ENCODE assay signal across 22 mouse cellular contexts in the genomic region with DNA sequence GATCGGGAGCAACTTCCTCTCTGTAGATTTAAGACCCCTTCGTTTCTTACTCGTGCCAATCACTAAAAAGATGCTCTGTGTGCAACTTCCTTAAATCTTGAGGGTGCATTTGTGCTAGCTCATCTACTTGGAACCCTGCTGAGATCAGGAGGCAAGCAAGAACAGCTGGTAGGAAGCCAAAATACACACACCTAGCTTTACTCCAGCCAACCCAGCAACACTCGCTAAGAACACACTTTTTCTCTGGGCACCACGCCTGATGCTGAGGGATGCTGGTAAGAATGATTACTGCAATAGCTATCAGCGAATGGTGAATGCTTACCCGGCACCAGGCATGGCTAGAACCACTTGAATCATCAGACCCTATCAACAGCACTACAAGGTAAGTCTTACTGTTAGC. TPM values are rescaled to one million over a fixed set of nuclear protein-coding genes. Genes with fewer than 3 reads are reported as not detected.
DNase-seq lines count a peak whose midpoint lies in the region; ATAC-seq and TF ChIP-seq lines count a peak whose summit lies in the region.
"Had no signal": no experiment of that assay in that cellular context is flagged by ENCODE, and none has a peak within 500 bp of the region (broad histone marks: within the 10 kb centered on the region; RNA-seq: fewer than 3 reads in every experiment).

No protein-coding gene starts in this region.

- no peaks in the 10 kb centered on the region for H3K79me2 ChIP-seq in liver, adult 2 months (ENCODE audit: control insufficient read depth, insufficient read depth, low read length)

- H3K4me2 ChIP-seq in forebrain, embryonic 15.5 days (replicated peaks), result no peak overlapping the region
- H3K4me2 ChIP-seq: embryonic facial prominence, embryonic 13.5 days; embryonic facial prominence, embryonic 15.5 days; forebrain, embryonic 13.5 days had no signal

- no peak overlapping the region for H3K4me3 ChIP-seq in liver, adult 2 months (ENCODE audit: insufficient read depth, low read depth, low read length)
- H3K4me3 ChIP-seq in forebrain, embryonic 15.5 days, result no peak overlapping the region
- H3K4me3 ChIP-seq: embryonic facial prominence, embryonic 13.5 days; embryonic facial prominence, embryonic 15.5 days; erythroblast, embryonic 14.5 days; forebrain, embryonic 13.5 days had no signal

- TF ChIP-seq CTCF in liver, adult 2 months (IDR thresholded peaks at IDR 0.05; ENCODE audit: low read depth, low read length), result no peak

- H3K36me3 ChIP-seq in liver, adult 2 months (ENCODE audit: control insufficient read depth, insufficient read depth, low read length), result no peaks in the 10 kb centered on the region
- no peaks in the 10 kb centered on the region for H3K36me3 ChIP-seq in forebrain, embryonic 15.5 days
- H3K36me3 ChIP-seq: embryonic facial prominence, embryonic 13.5 days; embryonic facial prominence, embryonic 15.5 days had no signal

- no peak overlapping the region for H3K9ac ChIP-seq in liver, adult 2 months (ENCODE audit: low read depth, low read length)
- H3K9ac ChIP-seq in forebrain, embryonic 15.5 days (replicated peaks), result no peak overlapping the region
- H3K9ac ChIP-seq: embryonic facial prominence, embryonic 13.5 days; embryonic facial prominence, embryonic 15.5 days; forebrain, embryonic 13.5 days had no signal

- no peaks in the 10 kb centered on the region for H3K9me3 ChIP-seq in forebrain, embryonic 15.5 days
- H3K9me3 ChIP-seq: embryonic facial prominence, embryonic 13.5 days; embryonic facial prominence, embryonic 15.5 days; forebrain, embryonic 13.5 days had no signal

- TF ChIP-seq POLR2A in liver, adult 2 months (IDR thresholded peaks at IDR 0.05; ENCODE audit: extremely low read depth, insufficient read depth, low read length), result no peak

- no peak for ATAC-seq in forebrain, embryonic 15.5 days (replicated peaks)
- ATAC-seq: forebrain, embryonic 13.5 days; forebrain, embryonic 16.5 days had no signal

- H3K27ac ChIP-seq in liver, adult 2 months (replicated peaks; ENCODE audit: insufficient read depth, low read depth, low read length), result no peak overlapping the region
- H3K27ac ChIP-seq in forebrain, embryonic 15.5 days (replicated peaks), result no peak overlapping the region
- H3K27ac ChIP-seq: embryonic facial prominence, embryonic 13.5 days; embryonic facial prominence, embryonic 15.5 days; forebrain, embryonic 13.5 days had no signal

- 62% methylated on average over 7 of the region's 7 CpGs for WGBS in liver, adult 2 months
- WGBS in forebrain, embryonic 15.5 days, result 87% methylated on average over 7 of the region's 7 CpGs

- peak; percentile 61 for DNase-seq in liver, adult 2 months (ENCODE audit: extremely low read depth, low read depth, low spot score)
- DNase-seq in liver (no peak), NIH3T3 (ENCODE audit: low read depth) (peak; percentile 36)
- DNase-seq in lung, postnatal 36 days, result peak; percentile 7
- DNase-seq in lung, adult 18-20 months, result no peak
- DNase-seq in right cerebral cortex, postnatal 36 days (ENCODE audit: low spot score in 2 of 2), result no peak
- DNase-seq: adrenal gland, adult 2 months; adrenal gland, postnatal 10 days; adrenal gland, postnatal 25 days; cerebellum, adult 11 months; cerebellum, adult 18-20 months; cerebellum, adult 8-10 months; cerebellum, adult 9-11 months; cerebellum, postnatal 14 days; cerebellum, postnatal 36 days; embryo, embryonic 11 days had no signal

- no peaks in the 10 kb centered on the region for H3K27me3 ChIP-seq in liver, adult 2 months (ENCODE audit: control insufficient read depth, insufficient read depth, low read length)
- H3K27me3 ChIP-seq in forebrain, embryonic 15.5 days, result no peaks in the 10 kb centered on the region
- H3K27me3 ChIP-seq: embryonic facial prominence, embryonic 15.5 days; forebrain, embryonic 13.5 days had no signal

- peaks cover 3% of the 10 kb centered on the region; the same call in 1 of the 2 replicates for H3K4me1 ChIP-seq in liver, adult 2 months (ENCODE audit: control insufficient read depth, insufficient read depth, low read length)
- peaks cover 12% of the 10 kb centered on the region; the same call in 1 of the 2 replicates for H3K4me1 ChIP-seq in forebrain, embryonic 15.5 days

RNA-seq across cellular contexts. Expression of a gene that starts 17.9 kb away (rescaled TPM):
- total RNA-seq in liver, adult 2 months (2014; rRNA removed), result 2.2 and 3.0 TPM in 2 replicates
- polyA plus RNA-seq in liver, adult 2 months (2012; rRNA removed), result 0.97 and 1.8 TPM in 2 replicates
- polyA plus RNA-seq in forebrain, embryonic 15.5 days (2015; fragmentation: Nextera tagmentation; extraction: Ambion mirVana), result 4.4 and 4.6 TPM in 2 replicates
- polyA plus RNA-seq: erythroblast, embryonic 14.5 days had no signal

RNA-seq across cellular contexts. Expression of a gene that starts 20.1 kb away (rescaled TPM):
- 25.2 and 25.9 TPM in 2 replicates for total RNA-seq in liver, adult 2 months (2014; rRNA removed)
- 3.8 and 5.9 TPM in 2 replicates for polyA plus RNA-seq in liver, adult 2 months (2012; rRNA removed)
- 34.5 and 34.8 TPM in 2 replicates for polyA plus RNA-seq in forebrain, embryonic 15.5 days (2015; fragmentation: Nextera tagmentation; extraction: Ambion mirVana)

Comparison
In these comparisons a context has a peak if more than half of its experiments do, and no peak if none do; other contexts are left out.
1. DNase-seq: peak in liver, adult 2 months (single experiment), lung, postnatal 36 days (single experiment) and NIH3T3 (single experiment); none in liver (single experiment), lung, adult 18-20 months (0 of 2) and right cerebral cortex, postnatal 36 days (0 of 2).